Mouse (Mus musculus) layer of hippocampus, adult 11-12 months (tissue): ENCODE measurements at regions not wholly inside any gene's neighbourhood (a gene's known extent, or its start where the extent isn't known, plus 50 kb on each side); places are given as distances from the start of the nearest gene placed in this dataset.
"Not testable (repeated sequence)": the region's sequence is repeated elsewhere in the genome, so short reads cannot be mapped to it uniquely, and the experiment has no call there.

ENCODE experiments used
- DNase-seq: peaks from one replicate; pipeline ENCODE4 v3.0.0; 2022; ENCODE audit warnings: low spot score

DNA sequence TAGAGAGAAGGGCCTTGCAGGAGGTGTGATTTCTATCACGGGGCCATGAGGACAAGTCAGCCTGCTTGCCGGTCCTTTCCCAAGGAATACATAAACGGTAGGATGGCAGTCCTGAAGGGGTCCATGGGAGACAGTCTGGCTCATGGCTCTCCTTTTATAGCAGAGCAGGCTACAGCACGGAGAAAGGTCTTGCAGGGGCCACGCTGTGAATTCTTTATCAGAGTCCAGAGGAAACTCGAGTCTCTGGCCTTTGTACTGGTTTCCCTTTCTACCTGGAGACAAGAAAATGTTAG is 1984.0 kb downstream of the 4930444P10Rik start:
- no peak for DNase-seq

- peak; percentile 52 for DNase-seq
These were observed 1984.5 kb downstream of the 4930444P10Rik start for GRCm38 (mm10) chr1:14108450-14109189.

- not testable (repeated sequence) for DNase-seq
These were observed 1987.6 kb downstream of the 4930444P10Rik start for GRCm38 (mm10) chr1:14105521-14105920.

DNA sequence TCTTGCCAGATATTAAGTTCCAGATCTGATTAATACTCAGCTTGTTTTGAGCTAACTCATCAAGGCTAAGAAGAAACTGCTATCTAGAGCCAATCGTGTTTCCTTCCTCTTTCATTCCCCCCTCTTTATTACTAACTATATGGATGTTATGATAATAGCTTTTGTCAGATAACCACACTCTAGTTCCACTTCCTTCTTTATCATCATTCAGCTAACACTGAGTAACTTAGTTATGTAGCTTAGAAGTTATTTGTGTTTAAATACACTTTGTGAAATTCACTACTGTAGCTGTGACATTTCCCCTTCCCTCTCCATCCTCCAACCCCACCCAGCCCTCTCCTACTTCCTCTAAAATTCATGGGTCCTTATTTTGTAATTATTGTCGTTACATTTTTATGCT is 1988.6 kb downstream of the 4930444P10Rik start:
- DNase-seq: no peak

- DNase-seq: no peak
These were observed 1994.1 kb downstream of the 4930444P10Rik start for GRCm38 (mm10) chr1:14099031-14099430.

GRCm38 (mm10) chr1:14097567-14098228 is 1995.4 kb downstream of the 4930444P10Rik start:
- DNase-seq: no peak

- no peak for DNase-seq
These were observed 2028.3 kb downstream of the 4930444P10Rik start for GRCm38 (mm10) chr1:14064856-14065255.

GRCm38 (mm10) chr1:14036163-14036562 is 2057.0 kb downstream of the 4930444P10Rik start:
- DNase-seq: no peak

- no peak for DNase-seq
These were observed 2081.6 kb downstream of the 4930444P10Rik start for GRCm38 (mm10) chr1:14011484-14011883.

DNA sequence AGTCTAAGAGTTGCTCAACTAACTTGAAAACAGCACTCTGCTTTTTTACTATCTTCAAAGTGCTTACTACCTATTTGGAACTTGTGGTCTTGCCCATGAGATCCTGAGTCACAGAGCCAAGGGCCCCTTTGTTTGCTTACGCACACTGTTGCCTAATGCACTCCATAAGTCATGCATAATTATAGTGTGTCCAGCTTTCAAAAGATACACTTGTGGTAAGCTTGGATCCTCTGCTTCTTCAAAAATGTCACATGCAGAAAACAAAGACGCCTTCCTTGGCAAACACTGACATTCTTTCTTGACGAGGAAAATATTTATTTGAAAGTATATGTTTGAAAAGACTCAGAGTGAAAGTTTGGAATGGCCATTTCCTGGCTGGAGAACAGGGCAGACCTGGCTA is 2082.3 kb downstream of the 4930444P10Rik start:
- no peak for DNase-seq

DNA sequence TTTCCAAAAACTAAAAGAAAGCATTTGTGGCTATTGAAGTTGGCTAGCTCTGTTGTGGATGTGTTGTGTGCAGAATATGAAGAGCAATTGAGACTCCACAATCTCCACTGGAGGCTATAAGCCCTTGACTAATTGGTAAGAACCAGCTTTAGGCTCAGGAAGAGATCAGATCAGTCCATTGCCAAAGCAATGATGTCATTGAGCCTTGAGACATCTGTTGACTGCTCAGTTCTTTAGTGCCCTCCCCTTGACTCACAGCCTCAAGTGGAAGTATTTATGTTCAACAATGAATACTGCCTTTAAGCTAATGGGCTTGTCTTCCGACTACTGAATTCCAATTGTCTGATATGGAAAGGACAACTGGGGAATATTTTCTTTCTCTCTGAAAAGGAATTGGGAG is 2090.6 kb downstream of the 4930444P10Rik start:
- no peak for DNase-seq

DNA sequence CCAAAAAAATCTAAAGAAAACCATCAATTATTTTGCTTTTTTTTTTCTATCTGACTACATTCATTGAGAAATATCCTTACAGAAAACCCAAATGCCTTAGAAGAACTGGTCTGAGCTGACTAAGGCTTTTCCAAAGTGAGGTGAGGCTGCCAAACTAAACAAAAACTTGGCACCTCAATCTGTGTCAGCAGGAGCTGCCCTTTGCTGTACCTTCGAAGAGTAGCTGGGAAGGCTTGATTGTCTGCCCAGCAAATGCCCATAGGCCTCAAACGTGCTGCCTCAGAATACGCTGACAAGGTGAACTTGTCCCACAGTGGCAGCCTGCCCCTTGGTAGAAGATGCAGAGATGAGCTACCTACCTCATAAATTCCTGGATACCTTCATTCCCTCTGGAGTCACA is 2091.7 kb downstream of the 4930444P10Rik start:
- DNase-seq: no peak

GRCm38 (mm10) chr1:14000605-14001395 is 2092.3 kb downstream of the 4930444P10Rik start:
- DNase-seq: no peak

DNA sequence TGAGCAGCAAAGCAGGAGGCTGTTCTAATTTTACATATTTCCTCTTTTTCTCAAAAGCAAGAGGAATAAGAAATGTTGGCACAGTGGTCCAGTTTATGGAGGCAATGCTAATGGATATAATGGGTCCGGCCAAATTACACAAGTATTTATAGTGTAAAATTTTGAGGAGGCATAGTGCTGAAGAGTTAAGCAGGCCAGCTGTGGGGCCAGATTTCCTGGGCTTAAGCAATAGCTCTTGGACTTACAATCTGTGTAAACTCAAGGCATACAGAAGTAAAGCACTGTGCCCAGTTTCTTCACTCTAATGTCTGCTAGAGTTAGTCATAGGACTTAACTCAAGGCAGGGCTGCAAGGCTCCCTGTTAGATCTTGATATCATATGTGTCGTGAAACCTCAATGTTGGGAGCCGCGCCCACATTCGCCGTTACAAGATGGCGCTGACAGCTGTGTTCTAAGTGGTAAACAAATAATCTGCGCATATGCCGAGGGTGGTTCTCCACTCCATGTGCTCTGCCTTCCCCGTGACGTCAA is 2094.9 kb downstream of the 4930444P10Rik start:
- DNase-seq: no peak

DNA sequence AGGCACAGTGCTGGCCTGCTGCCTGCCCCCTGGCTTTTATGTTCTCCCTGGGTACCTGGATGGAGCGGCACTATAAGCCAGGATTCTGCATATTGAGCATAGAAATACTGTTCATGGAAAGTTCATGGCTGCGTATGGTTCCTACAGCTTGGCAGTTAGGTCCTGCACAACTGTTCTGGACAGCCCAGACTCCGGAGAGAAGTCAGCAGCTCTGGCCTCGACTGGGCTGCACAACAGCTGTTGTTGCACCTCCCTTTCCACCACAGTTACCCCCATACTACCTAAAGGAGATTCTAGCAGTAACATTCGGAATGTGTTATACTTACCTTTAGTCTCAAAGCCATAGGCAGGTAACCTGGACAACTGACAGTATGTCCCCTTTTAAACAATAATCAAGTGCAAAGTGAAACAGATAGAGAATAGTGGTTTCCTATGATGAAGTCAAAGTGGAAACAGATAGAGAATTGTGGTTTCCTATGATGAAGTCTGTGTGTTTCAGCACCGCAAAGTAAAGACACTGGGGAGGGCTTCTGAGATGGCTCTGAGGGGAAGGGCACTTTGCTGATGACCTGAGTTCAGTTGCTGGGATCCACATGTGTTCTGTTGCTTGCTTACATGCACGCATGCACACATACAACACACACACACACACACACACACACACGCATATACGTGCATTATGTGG is 2099.2 kb downstream of the 4930444P10Rik start:
- no peak for DNase-seq

DNA sequence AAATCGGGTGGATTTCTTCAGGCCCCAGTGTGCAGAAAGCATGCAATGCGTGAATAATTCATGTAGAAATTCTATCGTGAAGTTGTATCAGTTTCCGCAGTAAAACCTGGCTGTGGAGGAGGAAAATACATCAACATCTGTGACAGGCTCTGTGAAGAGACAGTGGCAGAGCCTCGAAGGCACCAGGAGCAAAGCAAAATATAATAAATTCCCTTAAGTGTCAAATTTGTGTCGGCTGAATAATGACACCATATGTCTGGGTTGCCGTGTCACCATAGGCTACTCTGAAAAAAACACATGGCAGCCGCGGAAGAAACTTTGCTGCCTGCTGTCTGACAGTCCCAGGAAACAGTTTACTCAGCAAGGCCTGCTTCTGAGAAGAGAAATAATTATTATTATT is 2100.1 kb downstream of the 4930444P10Rik start:
- DNase-seq: no peak

DNA sequence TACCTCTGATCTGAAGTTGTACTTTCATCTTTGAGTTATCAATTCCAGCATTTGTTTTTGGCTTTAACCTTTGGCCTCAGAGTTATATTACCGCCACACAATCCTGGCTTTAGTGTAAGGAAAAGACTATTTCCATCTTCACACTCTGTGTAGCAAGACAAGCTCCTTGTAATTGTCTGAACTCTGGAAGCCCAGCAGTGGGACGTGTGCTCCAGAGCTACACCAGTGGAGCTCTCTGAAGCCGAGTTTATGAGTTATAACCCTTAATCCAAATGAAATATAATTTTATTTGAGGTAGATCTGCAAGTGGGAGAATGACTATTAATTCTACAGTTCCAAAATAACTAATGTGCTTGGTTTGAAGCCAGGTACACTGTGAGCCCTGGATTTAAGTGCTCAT is 2103.8 kb downstream of the 4930444P10Rik start:
- no peak for DNase-seq

DNA sequence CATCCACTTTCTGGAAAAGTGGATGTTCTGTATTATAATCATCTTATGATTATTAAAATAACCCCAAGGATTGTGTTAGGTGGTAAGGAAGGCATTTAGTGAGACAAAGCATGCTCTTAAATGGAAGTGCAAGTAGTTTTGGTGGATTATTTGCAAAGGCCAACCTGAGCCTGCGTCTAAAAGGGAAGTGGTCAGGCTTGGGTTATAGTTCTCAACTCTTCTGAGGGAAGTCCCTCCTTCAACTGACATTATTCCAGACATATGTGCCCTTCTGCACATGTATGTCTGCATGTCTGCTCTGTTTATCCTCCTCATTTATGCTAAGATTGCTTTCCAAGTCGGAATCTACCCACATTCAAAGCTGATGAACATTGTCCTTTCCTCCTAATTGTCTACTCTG is 2108.3 kb downstream of the 4930444P10Rik start:
- no peak for DNase-seq

DNA sequence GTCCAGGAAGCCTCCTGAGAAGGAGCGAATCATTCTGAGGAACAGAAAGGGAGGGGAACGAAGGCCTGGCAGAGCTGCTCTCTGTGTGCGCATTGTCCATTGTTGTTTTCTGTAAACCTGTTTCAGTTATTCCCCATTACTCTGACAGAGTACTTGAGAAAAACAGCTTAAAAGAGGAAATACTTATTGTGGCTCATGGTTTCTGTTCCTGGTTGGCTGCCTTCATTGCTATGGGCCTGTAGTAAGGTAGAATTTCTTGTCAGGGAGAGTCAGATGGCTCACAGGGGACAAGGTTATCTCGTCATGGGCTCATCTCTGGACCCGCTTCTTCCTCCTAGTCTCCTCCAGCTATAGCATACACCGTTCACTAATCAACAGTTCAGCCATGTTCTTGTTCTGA is 2112.9 kb downstream of the 4930444P10Rik start:
- DNase-seq: no peak

- DNase-seq: no peak
These were observed 2114.5 kb downstream of the 4930444P10Rik start for GRCm38 (mm10) chr1:13978640-13979039.

GRCm38 (mm10) chr1:13977207-13977606 is 2115.9 kb downstream of the 4930444P10Rik start:
- no peak for DNase-seq

DNA sequence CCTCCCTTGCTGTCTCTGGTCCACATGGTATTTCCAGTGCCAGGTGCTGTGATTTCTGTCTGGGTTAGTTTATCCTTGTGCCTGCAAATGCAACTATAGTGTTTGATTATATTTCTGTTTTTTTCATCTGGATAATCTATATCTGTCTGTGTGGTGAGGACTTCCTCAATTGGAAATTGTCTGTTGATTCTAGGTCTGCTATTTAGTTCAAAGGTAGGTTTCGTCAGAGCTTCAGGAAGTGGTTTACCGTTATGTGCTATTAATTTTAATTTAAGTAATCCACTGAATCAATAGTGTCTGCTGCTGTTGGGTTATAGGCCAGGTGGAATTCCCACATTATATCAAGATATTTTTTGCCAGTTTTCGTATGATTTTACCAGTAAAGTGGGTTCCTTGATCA is 2143.9 kb downstream of the 4930444P10Rik start:
- no peak for DNase-seq
